Mouse (Mus musculus) regulatory T cell (primary cell): ENCODE measurements around the gene H2-T3.
"Not testable (repeated sequence)": the region's sequence is repeated elsewhere in the genome, so short reads cannot be mapped to it uniquely, and the experiment has no call there.

Source experiments
- in situ Hi-C: fragments of 300-600 bp; cut with MboI, MseI; formaldehyde crosslinking; loops from one replicate; pipeline ENCODE4 v1.15.1; 2025; ENCODE audit warnings: high pct_unique_total_duplicates

H2-T3 gene

GRCm38 (mm10) chr17:36178938-36179337, 11.1 kb downstream of the H2-T3 start:
- in situ Hi-C loops, result loop anchor here (5.0 kb wide), 1 partner anchor 87 kb away; no protein-coding TSS in a partner anchor

DNA sequence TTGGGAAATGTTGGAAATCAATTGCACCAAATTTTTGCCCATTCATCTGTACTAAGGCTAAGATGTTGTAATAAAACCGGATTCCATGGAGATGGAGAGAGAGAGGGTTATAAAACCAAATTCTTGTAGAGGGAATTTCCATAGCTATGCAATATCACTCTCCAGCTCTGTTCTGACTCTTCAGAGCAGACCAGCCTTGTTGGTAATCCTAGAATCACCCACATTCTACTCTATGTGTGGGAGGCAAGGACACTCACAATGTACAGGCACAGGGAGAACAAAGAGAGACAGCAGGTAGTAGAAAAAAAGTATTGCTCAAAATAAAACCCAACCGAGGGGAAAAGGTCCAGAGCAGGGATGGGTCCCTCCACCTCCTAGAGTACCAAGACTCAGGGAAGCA, 14.0 kb downstream of the H2-T3 start:
- in situ Hi-C loops, result loop anchor here (5.0 kb wide), 1 partner anchor 84 kb away; no protein-coding TSS in a partner anchor

DNA sequence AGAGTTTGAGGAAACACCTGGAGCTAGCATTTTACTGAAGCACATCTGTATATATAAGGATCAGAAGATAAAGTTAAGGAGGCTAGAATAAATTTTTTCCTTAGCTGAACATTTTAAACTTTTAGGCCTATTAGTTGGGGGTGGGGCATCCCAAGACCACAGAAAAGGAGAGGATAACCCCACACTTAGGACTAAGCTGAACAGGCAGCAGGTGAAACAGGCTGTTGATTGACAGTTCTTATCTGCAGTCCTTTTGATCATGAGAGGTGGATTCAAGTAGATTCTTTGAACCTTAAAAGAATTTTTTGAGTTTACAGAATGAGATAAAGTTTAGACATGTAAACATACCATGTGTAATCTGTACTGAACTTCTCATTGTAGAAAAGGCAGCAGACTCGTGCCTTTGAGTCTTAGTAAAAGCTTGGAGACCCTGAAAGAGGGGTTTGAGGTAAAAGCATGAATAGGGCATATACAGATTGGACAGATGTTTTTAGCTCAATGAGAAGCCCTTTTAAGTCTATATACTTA, 19.7 kb downstream of the H2-T3 start:
- in situ Hi-C loops, result no loop called here

DNA sequence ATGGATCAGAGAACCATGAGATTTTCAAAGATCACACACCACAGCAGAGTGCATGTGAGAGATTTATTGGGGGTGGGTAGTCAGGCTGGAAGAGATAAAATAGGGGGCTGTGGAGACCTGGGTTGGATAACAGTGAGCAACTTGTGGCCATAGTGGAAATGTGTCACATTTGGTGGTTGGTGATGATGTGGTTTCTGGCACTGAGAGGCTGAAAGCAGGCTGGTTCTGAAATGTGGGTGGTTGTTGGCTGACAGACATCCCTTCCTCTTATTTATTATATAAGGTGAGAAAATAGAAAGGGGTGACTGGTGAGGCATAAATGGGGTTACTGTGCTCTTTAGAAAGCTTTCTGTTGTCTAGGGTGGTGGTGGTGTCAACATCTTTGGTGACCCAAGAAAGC, 20.3 kb downstream of the H2-T3 start:
- in situ Hi-C loops, result no loop called here

DNA sequence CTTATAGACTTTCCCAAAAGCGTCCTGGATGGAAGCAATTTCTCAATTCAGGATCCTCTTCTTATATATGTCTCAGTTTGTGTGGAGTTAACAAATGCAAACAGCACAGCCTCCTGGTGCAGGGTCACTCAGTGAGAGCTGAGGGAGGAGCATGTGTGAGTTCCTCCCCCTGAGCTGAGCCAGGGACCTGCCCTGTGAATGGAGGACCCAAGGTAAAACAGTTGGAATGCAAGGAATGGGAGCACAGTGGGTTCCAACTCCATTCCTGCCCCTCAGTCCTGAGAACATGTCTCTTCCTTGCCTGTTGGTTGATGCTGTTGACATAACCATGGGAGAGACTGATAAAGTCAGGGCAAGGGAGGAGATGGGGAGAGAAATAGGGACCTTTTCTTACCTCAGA, 21.0 kb downstream of the H2-T3 start:
- in situ Hi-C loops, result not testable (repeated sequence)

DNA sequence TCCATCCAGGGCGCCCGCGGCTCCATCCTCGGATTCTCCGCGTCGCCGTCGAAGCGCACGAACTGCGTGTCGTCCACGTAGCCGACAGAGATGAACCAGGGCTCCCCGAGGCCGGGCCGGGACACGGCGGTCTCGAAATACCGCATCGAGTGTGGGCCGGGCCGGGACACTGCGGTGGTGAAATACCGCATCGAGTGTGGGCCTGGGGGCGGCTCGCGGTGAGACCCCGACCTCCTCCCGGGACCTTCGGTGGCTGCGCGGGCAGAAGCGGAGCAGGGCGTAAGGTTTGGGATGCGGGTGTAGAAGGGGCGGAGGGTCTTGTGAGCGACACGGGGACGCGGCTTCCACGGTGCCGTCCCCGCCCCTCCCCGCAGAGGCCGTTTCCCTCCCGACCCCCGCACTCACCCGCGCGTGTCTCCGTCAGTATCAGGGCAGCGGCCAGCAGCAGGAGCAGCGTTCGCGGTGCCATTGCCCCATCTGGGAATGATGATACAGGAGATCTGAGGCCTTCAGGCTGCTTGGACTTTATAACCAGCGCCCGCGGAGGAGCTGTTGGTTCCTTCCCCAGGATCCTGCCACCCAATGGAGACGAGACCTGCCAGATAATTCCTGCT, 21.9 kb downstream of the H2-T3 start, which contains the start of gene Gm8909:
Gene Gm8909, minus strand, starts transcription at position 499 of the 614 bp plus-strand sequence.
- in situ Hi-C loops, result no loop called here

DNA sequence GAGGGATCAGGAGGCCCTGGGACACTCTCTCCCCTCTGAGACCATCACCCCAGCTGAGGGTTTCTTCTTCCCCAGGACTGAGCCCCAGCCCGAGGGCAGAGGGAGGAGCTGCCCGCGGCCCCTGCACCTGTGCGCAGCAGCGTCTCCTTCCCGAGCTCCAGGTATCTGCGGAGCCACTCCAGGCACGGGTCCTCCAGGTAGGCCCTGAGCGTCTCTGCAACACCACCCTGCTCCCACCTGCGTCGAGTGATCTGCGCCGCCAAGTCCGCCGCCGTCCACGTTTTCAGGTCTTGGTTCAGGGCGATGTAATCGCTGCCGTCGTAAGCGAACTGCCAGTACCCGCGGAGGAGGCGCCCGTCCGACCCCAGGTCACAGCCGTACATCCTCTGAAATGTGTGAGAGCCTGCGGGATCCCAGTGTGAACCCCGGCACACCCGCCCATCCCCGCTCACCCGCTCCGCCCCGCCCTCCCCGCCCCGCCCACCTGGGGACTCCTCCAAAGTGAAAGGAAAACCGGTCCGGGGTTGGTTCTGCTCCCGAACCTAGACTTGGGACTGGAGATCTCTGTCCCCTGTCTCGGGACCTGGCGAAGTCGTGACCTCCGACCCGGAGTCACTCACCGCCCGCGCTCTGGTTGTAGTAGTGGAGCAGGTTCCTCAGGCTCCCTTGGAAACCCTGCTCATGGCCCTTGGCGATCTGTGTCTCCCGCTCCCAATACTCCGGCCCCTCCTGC, 22.6 kb downstream of the H2-T3 start:
- in situ Hi-C loops, result no loop called here

- in situ Hi-C loops, result not testable (repeated sequence)
These were observed 23.2 kb downstream of the H2-T3 start for GRCm38 (mm10) chr17:36166901-36167300.

DNA sequence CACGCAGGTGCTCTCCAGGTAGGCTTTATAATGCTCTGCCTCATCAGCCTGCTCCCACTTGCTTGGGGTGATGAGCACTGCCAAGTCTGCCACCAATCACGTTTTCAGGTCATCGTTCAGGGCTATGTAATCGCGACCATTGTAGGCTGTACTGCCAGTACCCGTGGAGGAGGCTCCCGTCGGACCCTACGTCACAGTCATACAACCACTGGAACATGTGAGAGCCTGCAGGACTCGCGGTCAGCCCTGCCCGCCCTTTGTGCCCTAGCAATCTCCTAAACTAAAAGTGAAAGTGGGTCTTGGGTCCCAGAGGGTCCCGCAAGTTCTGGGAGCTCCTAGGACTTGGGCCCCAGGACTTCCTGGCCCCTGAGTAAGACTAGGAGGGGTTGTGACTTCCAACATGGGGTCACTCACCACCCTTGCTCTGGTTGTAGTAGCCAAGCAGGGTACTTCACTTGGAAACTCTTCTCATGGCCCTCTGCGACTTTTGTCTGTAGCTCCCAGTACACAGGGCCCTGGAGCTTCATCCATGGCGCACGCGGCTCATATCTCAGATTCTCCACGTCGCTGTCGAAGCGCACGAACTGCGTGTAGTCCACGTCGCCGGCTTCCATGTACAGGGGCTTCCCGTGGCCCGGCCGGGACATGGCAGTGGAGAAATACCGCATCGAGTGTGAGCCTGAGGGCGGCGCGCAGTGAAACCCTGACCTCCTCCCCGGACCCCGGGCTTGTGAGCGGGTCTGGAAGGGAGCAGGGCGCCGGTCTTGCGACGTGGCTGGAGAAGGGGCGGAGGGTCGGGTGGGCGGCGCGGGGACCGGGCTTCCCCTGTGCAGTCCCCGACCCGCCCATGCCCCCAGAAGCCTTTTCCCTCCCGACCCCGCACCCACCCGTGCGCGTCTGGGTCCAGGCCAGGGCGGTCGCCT, 28.7 kb downstream of the H2-T3 start:
- in situ Hi-C loops, result no loop called here

DNA sequence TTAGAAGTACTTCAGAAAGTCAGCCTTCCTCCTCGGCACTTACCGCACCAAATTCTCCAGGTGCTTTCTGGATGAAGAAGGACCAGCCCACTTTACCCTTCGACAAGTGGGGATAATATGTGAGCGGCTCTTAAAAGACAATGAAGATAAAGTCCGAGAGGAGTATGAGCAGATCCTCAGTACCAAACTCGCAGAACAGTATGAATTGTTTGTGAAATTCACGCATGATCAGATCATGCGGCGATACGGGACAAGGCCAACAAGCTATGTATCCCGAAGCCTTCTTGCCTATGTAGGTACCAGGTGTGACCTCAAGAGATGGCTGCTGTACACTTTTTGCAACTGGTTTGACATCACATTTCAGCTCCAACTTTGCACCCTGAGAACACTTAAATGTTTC, 31.8 kb downstream of the H2-T3 start:
- in situ Hi-C loops, result not testable (repeated sequence)

- in situ Hi-C loops, result not testable (repeated sequence)
These were observed 32.3 kb downstream of the H2-T3 start for GRCm38 (mm10) chr17:36157782-36158181.

DNA sequence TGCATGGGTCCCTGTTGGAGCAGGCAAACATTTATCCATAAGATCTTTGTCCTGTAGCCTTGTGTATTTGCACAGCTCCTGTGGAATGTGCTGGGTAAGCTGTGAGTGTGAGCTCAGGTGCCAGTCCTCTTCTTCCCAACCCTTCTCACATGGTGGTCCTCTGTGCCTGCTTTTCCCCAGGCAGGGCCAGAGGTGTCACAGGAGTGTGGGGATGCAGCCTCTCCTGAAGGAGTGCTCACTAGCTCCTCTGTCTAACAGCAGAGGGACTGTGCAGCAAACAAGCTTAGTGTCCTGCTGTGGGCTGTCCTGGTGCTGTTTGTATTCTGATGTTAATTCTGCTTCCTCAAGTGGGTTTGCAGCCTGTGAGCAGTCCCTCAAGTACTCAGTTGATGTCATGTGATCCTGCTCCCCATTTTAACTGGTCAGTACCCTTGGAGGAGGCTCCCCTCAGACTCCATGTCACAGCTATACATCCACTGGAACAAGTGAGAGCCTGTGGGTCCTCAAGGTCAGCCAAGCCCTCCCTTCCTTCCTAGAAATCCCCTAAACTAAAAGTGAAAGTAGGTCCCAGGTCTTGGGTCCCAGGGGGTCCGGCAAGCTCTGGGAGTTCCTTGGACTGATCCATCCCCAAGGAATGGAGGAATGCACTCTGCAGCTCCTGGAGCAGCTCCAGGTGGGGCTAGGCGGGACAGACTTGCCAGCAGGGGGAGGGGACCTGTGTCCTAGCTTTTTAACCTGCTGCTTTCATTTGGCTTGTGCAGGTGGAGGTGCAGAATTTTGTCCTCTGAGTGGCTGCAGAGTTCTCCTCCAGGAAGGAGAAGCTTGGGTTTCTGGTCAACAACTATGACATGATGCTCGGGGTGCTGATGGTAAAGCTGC, 35.6 kb downstream of the H2-T3 start:
- in situ Hi-C loops, result no loop called here

- in situ Hi-C loops, result not testable (repeated sequence)
These were observed 38.9 kb downstream of the H2-T3 start for GRCm38 (mm10) chr17:36151200-36151599.

- in situ Hi-C loops, result not testable (repeated sequence)
These were observed 41.6 kb downstream of the H2-T3 start for GRCm38 (mm10) chr17:36148468-36148867.

GRCm38 (mm10) chr17:36146937-36147336, 43.1 kb downstream of the H2-T3 start:
- in situ Hi-C loops, result not testable (repeated sequence)

GRCm38 (mm10) chr17:36145861-36146156, 44.3 kb downstream of the H2-T3 start:
- in situ Hi-C loops, result not testable (repeated sequence)

- in situ Hi-C loops, result no loop called here
These were observed 44.8 kb downstream of the H2-T3 start for GRCm38 (mm10) chr17:36145111-36145860.

GRCm38 (mm10) chr17:36136299-36136848, 53.7 kb downstream of the H2-T3 start:
- in situ Hi-C loops, result not testable (repeated sequence)
